Mouse (Mus musculus) ES-E14 (cell line): ENCODE results near the gene Nup188. TPM values are rescaled to one million over a fixed set of nuclear protein-coding genes. Genes with fewer than 3 reads are reported as not detected.

Experiments used
- DNase-seq: peaks from one replicate; pipeline ENCODE4 v3.0.0-alpha.2; 2013; ENCODE audit warnings: low read depth, low spot score
- H3K27ac ChIP-seq: 2 replicates; pipeline ENCODE4 v1.5.1; 2012; ENCODE audit warnings: low read depth, mild to moderate bottlenecking, low read length, moderate library complexity, mixed read lengths; ENCODE audit not compliant: poor library complexity, insufficient read depth, severe bottlenecking
- H3K36me3 ChIP-seq: 2 replicates; pipeline ENCODE4 v1.6.1; 2012; ENCODE audit warnings: mild to moderate bottlenecking, low read length, moderate library complexity, mixed read lengths; ENCODE audit not compliant: control insufficient read depth, poor library complexity, insufficient read depth, severe bottlenecking
- H3K4me1 ChIP-seq, 2 experiments: fragments of 150-350 bp in 1 of 2; sonication (generic) in 1 of 2; 2 replicates each; pipeline ENCODE4 v1.6.1; 2012; ENCODE audit warnings: low read length in 2 of 2, mild to moderate bottlenecking in 1 of 2, mixed read lengths in 1 of 2; ENCODE audit not compliant: control insufficient read depth in 2 of 2, insufficient read depth in 2 of 2, poor library complexity in 1 of 2
- H3K4me3 ChIP-seq, 2 experiments: fragments of 150-350 bp in 1 of 2; sonication (generic) in 1 of 2; 2 replicates each; pipeline ENCODE4 v1.5.1; 2012; ENCODE audit warnings: low read length in 2 of 2, low read depth in 1 of 2, mild to moderate bottlenecking in 1 of 2, mixed read lengths in 1 of 2; ENCODE audit not compliant: insufficient read depth in 1 of 2, poor library complexity in 1 of 2, severe bottlenecking in 1 of 2
- H3K9ac ChIP-seq: 2 replicates; pipeline ENCODE4 v1.6.1; 2012; ENCODE audit warnings: low read depth, mild to moderate bottlenecking, low read length, mixed read lengths; ENCODE audit not compliant: poor library complexity, insufficient read depth, severe bottlenecking
- H3K9me3 ChIP-seq: fragments of 150-350 bp; sonication (generic); 2 replicates; pipeline ENCODE4 v1.6.1; 2012; ENCODE audit warnings: low read depth, mild to moderate bottlenecking, low read length; ENCODE audit not compliant: control insufficient read depth, insufficient read depth
- CHD2 ChIP-seq: IDR thresholded peaks from 2 replicates; pipeline ENCODE4 v1.6.1; 2014; ENCODE audit warnings: mild to moderate bottlenecking, low read depth, low read length, inconsistent platforms
- HCFC1 ChIP-seq: IDR thresholded peaks from 2 replicates; pipeline ENCODE4 v1.6.1; 2012; ENCODE audit warnings: low read length, inconsistent platforms, borderline replicate concordance; ENCODE audit not compliant: insufficient read depth
- MAFK ChIP-seq: IDR thresholded peaks from 2 replicates; pipeline ENCODE4 v1.6.1; 2014; ENCODE audit warnings: mild to moderate bottlenecking, low read depth, low read length, inconsistent platforms; ENCODE audit not compliant: insufficient read depth
- ZC3H11A ChIP-seq: IDR thresholded peaks from 2 replicates; pipeline ENCODE4 v1.6.1; 2012; ENCODE audit warnings: low read depth, mild to moderate bottlenecking, inconsistent platforms, low read length, borderline replicate concordance
- ZNF384 ChIP-seq: IDR thresholded peaks from 2 replicates; pipeline ENCODE4 v1.6.1; 2012; ENCODE audit warnings: low read depth, low read length, inconsistent platforms
- in situ Hi-C, 2 experiments: fragments of 600-800 bp; cut with MboI; formaldehyde crosslinking; loops; one replicate each; pipeline ENCODE4 v1.15.1; 2025; ENCODE audit warnings: low sequenced_read_pairs in 2 of 2, inconsistent platforms in 1 of 2; ENCODE audit not compliant: unreplicated experiment in 2 of 2
- total RNA-seq: library from RNA; depleted of rRNA; stranded (reverse); fragments of 300-350 nt; gene quantifications from 2 replicates; pipeline ENCODE4 v1.2.3, GENCODE M21; 2012

Nup188 gene
- total RNA-seq, 1 experiment, result 84.5 TPM

GRCm38 (mm10) chr2:30306087-30306486 lies 19.9 kb downstream of the Nup188 start:
- H3K27ac ChIP-seq, result no peak overlapping the region
- H3K9me3 ChIP-seq, result no peaks in the 10 kb centered on the region
- DNase-seq, result no peak
- peaks cover 0 to 2% of the 10 kb centered on the region in 2 experiments; a peak in 1 of 4 replicates for H3K4me1 ChIP-seq
- no peak overlapping the region for H3K9ac ChIP-seq
- no peak overlapping the region for H3K4me3 ChIP-seq
- peaks cover 54% of the 10 kb centered on the region for H3K36me3 ChIP-seq
- no peak for TF ChIP-seq HCFC1
- TF ChIP-seq CHD2, result no peak
- TF ChIP-seq ZC3H11A, result no peak
- TF ChIP-seq ZNF384, result no peak
- in situ Hi-C loops, result loop anchor here in 1 of 2 experiments (25.0 kb wide), 2 partner anchors 394 to 1144 kb away; no protein-coding TSS in a partner anchor

GRCm38 (mm10) chr2:30309351-30309750 lies 23.2 kb downstream of the Nup188 start:
- Histone ChIP-seq H3K4me3 (no peak overlapping the region), H3K27ac (no peak overlapping the region), H3K9ac (no peak overlapping the region), H3K36me3 (peaks cover 55% of the 10 kb centered on the region), H3K4me1 (peaks cover 0 to 2% of the 10 kb centered on the region in 2 experiments; a peak in 1 of 4 replicates), H3K9me3 (no peaks in the 10 kb centered on the region)
- no peak for DNase-seq
- TF ChIP-seq ZC3H11A (no peak), MAFK (no peak), ZNF384 (no peak), CHD2 (no peak), HCFC1 (no peak)
- in situ Hi-C loops, result loop anchor here in 1 of 2 experiments (25.0 kb wide), 2 partner anchors 397 to 1147 kb away; no protein-coding TSS in a partner anchor

- Histone ChIP-seq H3K9ac (no peak overlapping the region), H3K4me3 (no peak overlapping the region), H3K9me3 (no peaks in the 10 kb centered on the region), H3K4me1 (peaks cover 0 to 2% of the 10 kb centered on the region in 2 experiments; a peak in 1 of 4 replicates), H3K36me3 (peaks cover 58% of the 10 kb centered on the region), H3K27ac (no peak overlapping the region)
- 0 out of 2 replicates have a peak, but pooled peaks have one; percentile 58 for TF ChIP-seq ZNF384
- no peak for TF ChIP-seq MAFK
- in situ Hi-C loops, result loop anchor here in 1 of 2 experiments (25.0 kb wide), 2 partner anchors 399 to 1149 kb away; no protein-coding TSS in a partner anchor
- no peak for DNase-seq
Observed at GRCm38 (mm10) chr2:30311481-30311880, 25.3 kb downstream of the Nup188 start.

GRCm38 (mm10) chr2:30316136-30316535 lies 29.9 kb downstream of the Nup188 start:
- H3K4me1 ChIP-seq, result no peaks in the 10 kb centered on the region
- no peak overlapping the region for H3K4me3 ChIP-seq
- H3K36me3 ChIP-seq, result peaks cover 53% of the 10 kb centered on the region
- no peak overlapping the region for H3K27ac ChIP-seq
- no peak for DNase-seq
- no peak for TF ChIP-seq HCFC1
- in situ Hi-C loops, result loop anchor here in 1 of 2 experiments (25.0 kb wide), 2 partner anchors 404 to 1154 kb away; no protein-coding TSS in a partner anchor
- H3K9me3 ChIP-seq, result no peaks in the 10 kb centered on the region
- no peak overlapping the region for H3K9ac ChIP-seq

GRCm38 (mm10) chr2:30316955-30317354 lies 30.8 kb downstream of the Nup188 start:
- DNase-seq, result no peak
- in situ Hi-C loops, result loop anchor here in 1 of 2 experiments (25.0 kb wide), 2 partner anchors 405 to 1155 kb away; no protein-coding TSS in a partner anchor
- H3K36me3 ChIP-seq, result peaks cover 54% of the 10 kb centered on the region
- no peak for TF ChIP-seq ZNF384
- no peak for TF ChIP-seq ZC3H11A
- TF ChIP-seq CHD2, result no peak
- TF ChIP-seq HCFC1, result no peak
- no peak for TF ChIP-seq MAFK
- no peak overlapping the region for H3K4me3 ChIP-seq
- no peaks in the 10 kb centered on the region for H3K4me1 ChIP-seq
- no peak overlapping the region for H3K27ac ChIP-seq
- no peaks in the 10 kb centered on the region for H3K9me3 ChIP-seq
- no peak overlapping the region for H3K9ac ChIP-seq
